In the genomic region with DNA sequence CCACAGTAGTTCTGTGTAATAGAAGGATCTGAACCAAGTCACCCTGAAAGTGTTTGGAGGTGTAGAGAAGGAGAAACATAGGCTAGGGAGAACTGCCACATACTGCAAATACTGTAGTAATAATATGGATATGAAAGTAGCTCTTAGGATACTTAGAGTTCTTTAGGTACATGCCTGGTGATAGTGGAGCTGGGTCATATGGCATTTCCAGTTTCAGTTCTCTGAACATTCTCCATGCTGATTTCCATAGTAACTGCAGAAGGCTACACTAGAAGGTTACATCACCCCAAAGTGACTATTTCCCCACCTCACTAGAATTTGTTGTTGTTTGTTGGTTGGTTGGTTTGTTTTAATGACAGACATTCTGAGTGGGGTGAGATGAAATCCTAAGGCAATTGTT, we compare ENCODE assay signal across 15 mouse cellular contexts.
"Had no signal": no experiment of that assay in that cellular context is flagged by ENCODE, and none has a peak within 500 bp of the region (broad histone marks: within the 10 kb centered on the region; RNA-seq: fewer than 3 reads in every experiment).

No protein-coding gene starts in this region.

- H3K9me3 ChIP-seq: megakaryocyte, embryonic 14.5 days; midbrain, embryonic 13.5 days; midbrain, embryonic 15.5 days; neural tube, embryonic 12.5 days; stomach, embryonic 15.5 days had no signal

- H3K27me3 ChIP-seq: megakaryocyte, embryonic 14.5 days; midbrain, embryonic 13.5 days; midbrain, embryonic 15.5 days; neural tube, embryonic 12.5 days; stomach, embryonic 15.5 days had no signal

- H3K4me3 ChIP-seq: megakaryocyte, embryonic 14.5 days; midbrain, embryonic 13.5 days; midbrain, embryonic 15.5 days; neural tube, embryonic 12.5 days; stomach, embryonic 15.5 days had no signal

- H3K4me2 ChIP-seq: lung, embryonic 14.5 days; midbrain, embryonic 11.5 days; midbrain, embryonic 13.5 days; midbrain, embryonic 15.5 days; neural tube, embryonic 12.5 days; stomach, embryonic 15.5 days had no signal

- H3K36me3 ChIP-seq: midbrain, embryonic 13.5 days; midbrain, embryonic 15.5 days; neural tube, embryonic 12.5 days; stomach, embryonic 15.5 days had no signal

- H3K27ac ChIP-seq: macrophage; midbrain, embryonic 13.5 days; midbrain, embryonic 15.5 days; neural tube, embryonic 12.5 days; stomach, embryonic 15.5 days; stomach, postnatal 0 days had no signal

- DNase-seq: lung, adult 18-20 months; lung, embryonic 14.5 days; lung, postnatal 10 days; right cerebral cortex, postnatal 14 days; thymus, adult 2 months; thymus, postnatal 25 days; thymus, postnatal 4 days had no signal

- H3K9ac ChIP-seq: lung, embryonic 14.5 days; midbrain, embryonic 13.5 days; midbrain, embryonic 15.5 days; neural tube, embryonic 12.5 days; stomach, embryonic 15.5 days had no signal

- H3K4me1 ChIP-seq: megakaryocyte, embryonic 14.5 days; neural tube, embryonic 12.5 days; stomach, embryonic 15.5 days had no signal

- ATAC-seq: midbrain, embryonic 13.5 days; midbrain, embryonic 15.5 days had no signal
